ENCODE assay signal across 17 mouse cellular contexts in the genomic region with DNA sequence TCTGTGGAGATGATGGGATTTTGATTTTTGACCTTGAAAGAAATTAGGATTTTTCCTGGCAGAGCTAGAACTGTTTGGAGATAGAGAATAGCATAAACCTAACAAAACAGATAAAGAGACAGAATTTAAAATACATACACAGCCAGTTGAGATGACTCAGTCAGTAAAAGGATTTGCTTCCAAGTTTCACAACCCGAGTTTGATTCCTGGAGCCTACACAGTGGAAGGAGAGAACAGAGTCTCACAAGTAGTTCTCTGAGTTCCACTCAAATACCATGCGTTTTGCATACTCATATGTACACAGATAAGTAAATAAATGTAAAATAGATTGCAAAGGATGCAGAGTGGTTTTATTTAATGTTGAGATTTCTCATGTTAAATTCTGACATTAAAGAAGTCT.
"Had no signal": no experiment of that assay in that cellular context is flagged by ENCODE, and none has a peak within 500 bp of the region (broad histone marks: within the 10 kb centered on the region; RNA-seq: fewer than 3 reads in every experiment).

No protein-coding gene starts in this region.

- DNase-seq: liver, postnatal 0 days; lung, adult 2 months; lung, postnatal 14 days; lung, postnatal 36 days; right cerebral cortex, postnatal 14 days; thymus, adult 18-20 months; thymus, postnatal 14 days; thymus, postnatal 36 days had no signal

- H3K27me3 ChIP-seq: lung, embryonic 15.5 days; megakaryocyte, embryonic 14.5 days; midbrain, embryonic 12.5 days; midbrain, embryonic 15.5 days; neural tube, embryonic 12.5 days; stomach, embryonic 15.5 days had no signal

- H3K4me3 ChIP-seq: lung, embryonic 15.5 days; megakaryocyte, embryonic 14.5 days; midbrain, embryonic 12.5 days; midbrain, embryonic 15.5 days; neural tube, embryonic 12.5 days; stomach, embryonic 15.5 days had no signal

- H3K36me3 ChIP-seq: midbrain, embryonic 15.5 days had no signal

- H3K9me3 ChIP-seq: lung, embryonic 15.5 days; megakaryocyte, embryonic 14.5 days; midbrain, embryonic 12.5 days; midbrain, embryonic 15.5 days; neural tube, embryonic 12.5 days; stomach, embryonic 15.5 days had no signal

- H3K27ac ChIP-seq: lung, embryonic 15.5 days; macrophage; midbrain, embryonic 12.5 days; midbrain, embryonic 15.5 days; neural tube, embryonic 12.5 days; stomach, embryonic 15.5 days; stomach, postnatal 0 days had no signal

- H3K9ac ChIP-seq: liver, postnatal 0 days; lung, embryonic 15.5 days; midbrain, embryonic 12.5 days; midbrain, embryonic 15.5 days; neural tube, embryonic 12.5 days; stomach, embryonic 15.5 days had no signal

- H3K4me2 ChIP-seq: lung, embryonic 15.5 days; midbrain, embryonic 12.5 days; midbrain, embryonic 15.5 days; neural tube, embryonic 12.5 days; stomach, embryonic 15.5 days had no signal

- H3K4me1 ChIP-seq: lung, embryonic 15.5 days; megakaryocyte, embryonic 14.5 days; midbrain, embryonic 12.5 days; midbrain, embryonic 15.5 days; neural tube, embryonic 12.5 days; stomach, embryonic 15.5 days had no signal

- ATAC-seq: liver, postnatal 0 days; lung, postnatal 0 days; midbrain, embryonic 15.5 days had no signal
